Comparison of ENCODE assay signal across 8 mouse cellular contexts in the genomic region with DNA sequence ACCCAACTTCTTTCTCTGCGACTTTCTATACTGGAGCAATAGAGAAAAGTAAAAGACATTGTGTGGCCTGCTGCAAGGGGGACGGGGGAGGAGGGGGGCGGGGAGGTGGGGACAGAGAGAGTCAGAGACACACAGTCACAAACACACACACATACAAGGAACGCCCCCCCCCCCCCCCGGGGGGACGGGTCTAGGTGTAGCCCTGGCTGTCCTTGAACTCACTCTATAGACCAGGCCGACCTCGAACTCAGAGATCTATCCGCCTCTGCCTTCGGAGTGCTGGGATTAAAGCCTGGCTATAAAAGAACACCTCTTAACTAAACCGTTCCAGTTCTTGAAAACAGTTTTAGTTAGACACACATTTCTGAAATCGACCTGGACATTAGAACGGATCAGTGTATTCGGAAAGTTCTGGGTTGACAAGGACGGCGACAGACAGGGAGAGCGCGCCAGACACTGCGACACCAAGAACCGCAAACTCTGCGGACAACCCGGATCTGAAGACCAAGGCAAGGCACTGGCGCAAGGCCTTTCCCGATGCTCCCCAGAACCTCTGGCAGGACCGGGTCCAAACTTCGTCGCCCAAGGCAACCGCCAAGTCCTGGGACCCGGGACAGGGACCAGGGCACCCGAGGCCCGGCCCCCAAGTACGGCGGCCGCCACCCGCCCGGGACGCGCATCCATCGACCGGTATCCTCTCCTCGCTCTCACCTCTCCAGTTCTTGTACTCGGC. TPM values are rescaled to one million over a fixed set of nuclear protein-coding genes. Genes with fewer than 3 reads are reported as not detected.
A peak's percentile ranks its signal among the peaks of the same experiment; 100 is the strongest.
DNase-seq lines count a peak whose midpoint lies in the region; ATAC-seq and TF ChIP-seq lines count a peak whose summit lies in the region.

No protein-coding gene starts in this region.

- peak overlapping the region; percentile 91 for H3K4me2 ChIP-seq in heart, embryonic 15.5 days
- peak overlapping the region; percentile 74 for H3K4me2 ChIP-seq in liver, embryonic 11.5 days

- no peak for DNase-seq in heart, postnatal 36 days
- no peak for DNase-seq in MEL (ENCODE audit: low read depth, low spot score)
- no peak for DNase-seq in forebrain, embryonic 10.5 days (ENCODE audit: extremely low spot score, low spot score)
- peak; percentile 39 for DNase-seq in liver, embryonic 11.5 days (ENCODE audit: low spot score)
- DNase-seq in retina, postnatal 1 day: no peak

- 5% methylated on average over 39 of the region's 42 CpGs for WGBS in heart, embryonic 15.5 days
- WGBS in forebrain, embryonic 10.5 days: 3% methylated on average over 41 of the region's 42 CpGs
- WGBS in liver, embryonic 11.5 days: 5% methylated on average over 42 of the region's 42 CpGs

- peak; percentile 71; the same call in 1 of the 2 replicates for ATAC-seq in heart, embryonic 15.5 days (replicated peaks; ENCODE audit: insufficient number of reproducible peaks, insufficient read depth, low FRiP score, low read depth)
- peak; percentile 75 for ATAC-seq in liver, embryonic 11.5 days (replicated peaks; ENCODE audit: low FRiP score)
- ATAC-seq in neutrophil, adult 5-6 weeks (ENCODE audit: extremely low read depth, insufficient number of reproducible peaks, low FRiP score, poor library complexity, severe bottlenecking): peak; percentile 2; the same call in 1 of the 2 replicates
- ATAC-seq in granulocyte monocyte progenitor cell, adult 5-6 weeks (replicated peaks; ENCODE audit: poor library complexity, severe bottlenecking): no peak; the same call in 1 of the 2 replicates

- intact Hi-C loops in heart, postnatal 36 days (cut with DNase I): loop anchor here (5.0 to 10.0 kb wide), 2 partner anchors 266 to 1223 kb away; a partner anchor contains a TSS

- H3K9me3 ChIP-seq in heart, embryonic 15.5 days (replicated peaks): no peaks in the 10 kb centered on the region
- no peaks in the 10 kb centered on the region for H3K9me3 ChIP-seq in MEL (replicated peaks; ENCODE audit: insufficient read depth, low read length)
- no peaks in the 10 kb centered on the region for H3K9me3 ChIP-seq in forebrain, embryonic 10.5 days
- H3K9me3 ChIP-seq in liver, embryonic 11.5 days (ENCODE audit: control insufficient read depth, low read length): no peaks in the 10 kb centered on the region

- H3K27me3 ChIP-seq in heart, embryonic 15.5 days: no peaks in the 10 kb centered on the region
- no peaks in the 10 kb centered on the region for H3K27me3 ChIP-seq in MEL (ENCODE audit: control insufficient read depth in 1 of 2, insufficient read depth in 2 of 2, low read length in 2 of 2)
- no peaks in the 10 kb centered on the region for H3K27me3 ChIP-seq in forebrain, embryonic 10.5 days (ENCODE audit: poor library complexity, severe bottlenecking)
- no peaks in the 10 kb centered on the region for H3K27me3 ChIP-seq in liver, embryonic 11.5 days (replicated peaks; ENCODE audit: control insufficient read depth, insufficient read depth, low read length)

- H3K9ac ChIP-seq in heart, embryonic 15.5 days: peak overlapping the region; percentile 76
- H3K9ac ChIP-seq in MEL (ENCODE audit: control insufficient read depth, low read depth, low read length, poor library complexity, severe bottlenecking): peak overlapping the region; percentile 83
- peak overlapping the region; percentile 71 for H3K9ac ChIP-seq in liver, embryonic 11.5 days (ENCODE audit: low read depth, low read length)

- no peak for TF ChIP-seq EP300 in MEL (IDR thresholded peaks at IDR 0.05; ENCODE audit: low read depth in 1 of 2, low read length in 2 of 2)

- H3K79me2 ChIP-seq in MEL (ENCODE audit: control insufficient read depth, insufficient read depth, low read length, poor library complexity): peaks cover 45% of the 10 kb centered on the region

- peaks cover 9% of the 10 kb centered on the region for H3K4me1 ChIP-seq in heart, embryonic 15.5 days (replicated peaks)
- peaks cover 1 to 4% of the 10 kb centered on the region in 2 experiments; a peak in 1 of 4 replicates for H3K4me1 ChIP-seq in MEL (ENCODE audit: control insufficient read depth in 1 of 2, insufficient read depth in 2 of 2, low read length in 2 of 2)
- peaks cover 22% of the 10 kb centered on the region for H3K4me1 ChIP-seq in forebrain, embryonic 10.5 days
- peaks cover 9% of the 10 kb centered on the region for H3K4me1 ChIP-seq in liver, embryonic 11.5 days (replicated peaks; ENCODE audit: control insufficient read depth, insufficient read depth, low read length)

- no peak for TF ChIP-seq CTCF in MEL (IDR thresholded peaks at IDR 0.05 in 2 of 3, conservative IDR thresholded peaks at IDR 0.05 in 1 of 3; ENCODE audit: control insufficient read depth in 1 of 3, insufficient read depth in 1 of 3, low read depth in 2 of 3, low read length in 3 of 3, poor library complexity in 1 of 3, severe bottlenecking in 1 of 3)

- H3K27ac ChIP-seq in heart, embryonic 15.5 days: no peak overlapping the region
- H3K27ac ChIP-seq in MEL (ENCODE audit: control insufficient read depth, low read depth, low read length): no peak overlapping the region
- peak overlapping the region; percentile 86 for H3K27ac ChIP-seq in forebrain, embryonic 10.5 days
- H3K27ac ChIP-seq in liver, embryonic 11.5 days (ENCODE audit: low read depth, low read length): no peak overlapping the region

- 0 out of 2 replicates have a peak, but pooled peaks cover 7% of the 10 kb centered on the region for H3K36me3 ChIP-seq in heart, embryonic 15.5 days
- peaks cover 3 to 9% of the 10 kb centered on the region in 2 experiments for H3K36me3 ChIP-seq in MEL (ENCODE audit: control insufficient read depth in 1 of 2, insufficient read depth in 2 of 2, low read length in 2 of 2)
- peaks cover 20% of the 10 kb centered on the region for H3K36me3 ChIP-seq in forebrain, embryonic 10.5 days (replicated peaks)
- peaks cover 2% of the 10 kb centered on the region; the same call in 1 of the 2 replicates for H3K36me3 ChIP-seq in liver, embryonic 11.5 days (ENCODE audit: control insufficient read depth, insufficient read depth, low read length)

- TF ChIP-seq RAD21 in MEL (IDR thresholded peaks at IDR 0.05; ENCODE audit: low read depth, low read length): no peak

- TF ChIP-seq POLR2A in MEL (IDR thresholded peaks at IDR 0.05; ENCODE audit: control insufficient read depth in 1 of 2, insufficient read depth in 1 of 2, low read depth in 1 of 2, low read length in 2 of 2, poor library complexity in 1 of 2): no peak

- H3K4me3 ChIP-seq in heart, embryonic 15.5 days: peak overlapping the region; percentile 86
- H3K4me3 ChIP-seq in MEL (ENCODE audit: control insufficient read depth in 1 of 2, insufficient read depth in 1 of 2, low read depth in 2 of 2, low read length in 2 of 2): peak overlapping the region; percentile 75 to 92
- H3K4me3 ChIP-seq in forebrain, embryonic 10.5 days: peak overlapping the region; percentile 95
- H3K4me3 ChIP-seq in liver, embryonic 11.5 days (ENCODE audit: low read depth, low read length): peak overlapping the region; percentile 84

TF ChIP-seq in MEL, 35 proteins besides CTCF, POLR2A, EP300 and RAD21 (continues in another document):
- TF ChIP-seq ZC3H11A (IDR thresholded peaks at IDR 0.05; ENCODE audit: low read depth, low read length): no peak
- no peak for TF ChIP-seq ZNF384 (IDR thresholded peaks at IDR 0.05; ENCODE audit: low read depth, low read length)
- no peak for TF ChIP-seq SMC3 (IDR thresholded peaks at IDR 0.05; ENCODE audit: low read depth, low read length)
- TF ChIP-seq E2F4 (IDR thresholded peaks at IDR 0.05; ENCODE audit: borderline replicate concordance, low read depth, low read length): no peak
- no peak for TF ChIP-seq MAX (IDR thresholded peaks at IDR 0.05; ENCODE audit: low read length)
- no peak for TF ChIP-seq JUND (IDR thresholded peaks at IDR 0.05; ENCODE audit: low read depth, low read length)
- TF ChIP-seq BHLHE40 (IDR thresholded peaks at IDR 0.05; ENCODE audit: borderline replicate concordance, low read depth, low read length): no peak

RNA-seq across cellular contexts. Expression of a gene that starts 0.5 kb away (rescaled TPM):
- 51.7 and 58.8 TPM in 2 replicates for polyA plus RNA-seq in heart, embryonic 15.5 days (2015; fragmentation: Nextera tagmentation; extraction: Ambion mirVana)
- total RNA-seq in heart, postnatal 36 days (2021): 10 to 100 TPM; 23.1 to 30.4 TPM
- 43.7 and 50.9 TPM in 2 replicates for total RNA-seq in MEL (2012; rRNA removed)
- polyA plus RNA-seq in MEL (2012; ENCODE audit: insufficient read depth in 1 of 2, insufficient read length in 2 of 2, low read depth in 1 of 2, low replicate concordance in 2 of 2, missing spikeins in 1 of 2): 10 to 100 TPM in 1 of 2 experiments, not detected in 1; 76.0 TPM
- 103 and 105 TPM in 2 replicates for polyA plus RNA-seq in forebrain, embryonic 10.5 days (2016; fragmentation: Nextera tagmentation; extraction: Ambion mirVana)
- polyA plus RNA-seq in liver, embryonic 11.5 days (2014; fragmentation: Nextera tagmentation; extraction: Ambion mirVana): 76.5 and 88.3 TPM in 2 replicates
- 6.0 and 10.6 TPM in 2 replicates for total RNA-seq in neutrophil, adult 5-6 weeks (2017)
- total RNA-seq in granulocyte monocyte progenitor cell, adult 5-6 weeks (2014; fragmentation: Nextera tagmentation): 40.9 and 101 TPM in 2 replicates
- 69.2 and 69.6 TPM in 2 replicates for total RNA-seq in granulocyte monocyte progenitor cell, adult 5-6 weeks (2017)

RNA-seq across cellular contexts. Expression of a gene that starts 0.6 kb away (rescaled TPM):
- polyA plus RNA-seq in heart, embryonic 15.5 days (2015; fragmentation: Nextera tagmentation; extraction: Ambion mirVana): 9.3 and 12.3 TPM in 2 replicates
- total RNA-seq in heart, postnatal 36 days (2021): 1 to 10 TPM; 5.5 to 6.6 TPM
- 20.3 and 22.2 TPM in 2 replicates for total RNA-seq in MEL (2012; rRNA removed)
- 10 to 100 TPM in 1 of 2 experiments, not detected in 1; 15.9 TPM for polyA plus RNA-seq in MEL (2012; ENCODE audit: insufficient read depth in 1 of 2, insufficient read length in 2 of 2, low read depth in 1 of 2, low replicate concordance in 2 of 2, missing spikeins in 1 of 2)
- 25.3 and 25.6 TPM in 2 replicates for polyA plus RNA-seq in forebrain, embryonic 10.5 days (2016; fragmentation: Nextera tagmentation; extraction: Ambion mirVana)
- polyA plus RNA-seq in liver, embryonic 11.5 days (2014; fragmentation: Nextera tagmentation; extraction: Ambion mirVana): 19.6 and 21.0 TPM in 2 replicates
- 10.8 and 14.4 TPM in 2 replicates for total RNA-seq in neutrophil, adult 5-6 weeks (2017)
- total RNA-seq in granulocyte monocyte progenitor cell, adult 5-6 weeks (2014; fragmentation: Nextera tagmentation): 18.1 and 21.1 TPM in 2 replicates
- total RNA-seq in granulocyte monocyte progenitor cell, adult 5-6 weeks (2017): 12.4 and 13.5 TPM in 2 replicates

RNA-seq across cellular contexts. Expression of a gene that starts 56.3 kb away (rescaled TPM):
- 2.8 and 3.7 TPM in 2 replicates for polyA plus RNA-seq in heart, embryonic 15.5 days (2015; fragmentation: Nextera tagmentation; extraction: Ambion mirVana)
- under 1 TPM; 0.14 to 0.33 TPM for total RNA-seq in heart, postnatal 36 days (2021)
- not detected in 2 replicates for total RNA-seq in MEL (2012; rRNA removed)
- polyA plus RNA-seq in MEL (2012; ENCODE audit: insufficient read depth in 1 of 2, insufficient read length in 2 of 2, low read depth in 1 of 2, low replicate concordance in 2 of 2, missing spikeins in 1 of 2): not detected
- polyA plus RNA-seq in forebrain, embryonic 10.5 days (2016; fragmentation: Nextera tagmentation; extraction: Ambion mirVana): 0.81 and 0.89 TPM in 2 replicates
- polyA plus RNA-seq in liver, embryonic 11.5 days (2014; fragmentation: Nextera tagmentation; extraction: Ambion mirVana): 3.4 and 4.0 TPM in 2 replicates
- 1.7 and 3.3 TPM in 2 replicates for total RNA-seq in neutrophil, adult 5-6 weeks (2017)
- total RNA-seq in granulocyte monocyte progenitor cell, adult 5-6 weeks (2014; fragmentation: Nextera tagmentation): 5.2 and 7.5 TPM in 2 replicates
- total RNA-seq in granulocyte monocyte progenitor cell, adult 5-6 weeks (2017): 2.1 and 2.7 TPM in 2 replicates
